Mouse (Mus musculus): ENCODE results near the gene Qrfp.

GRCm38 (mm10) chr2:31796943-31797342 is 13.4 kb downstream of the Qrfp start:
- no peak for TF ChIP-seq CTCF (IDR thresholded peaks at IDR 0.05; ENCODE audit: low read depth)
- TF ChIP-seq EP300 (IDR thresholded peaks at IDR 0.05; ENCODE audit: low read depth), result no peak

Data from liver, embryonic 14.5 days (tissue).